Mouse (Mus musculus) MEL (cell line): ENCODE results near the gene Calcrl. TPM values are rescaled to one million over a fixed set of nuclear protein-coding genes. Genes with fewer than 3 reads are reported as not detected.

Experiments
- DNase-seq: peaks from one replicate; pipeline ENCODE4 v3.0.0; 2011; ENCODE audit warnings: low read depth, low spot score
- H3K27ac ChIP-seq: 2 replicates; pipeline ENCODE4 v1.5.1; 2012; ENCODE audit warnings: low read depth, mild to moderate bottlenecking, control low read depth, low read length, moderate library complexity; ENCODE audit not compliant: control insufficient read depth
- H3K27me3 ChIP-seq, 2 experiments: fragments of 150-350 bp in 1 of 2; sonication (generic) in 1 of 2; 2 replicates each; pipeline ENCODE4 v1.6.1; 2012; ENCODE audit warnings: low read length in 2 of 2, mild to moderate bottlenecking in 2 of 2, improper control_type of control experiment in 1 of 2, moderate library complexity in 1 of 2; ENCODE audit not compliant: insufficient read depth in 2 of 2, control insufficient read depth in 1 of 2
- H3K36me3 ChIP-seq, 2 experiments: 2 replicates each; pipeline ENCODE4 v1.6.1; 2012 to 2014; ENCODE audit warnings: low read length in 2 of 2, improper control_type of control experiment in 1 of 2, inconsistent platforms in 1 of 2, mild to moderate bottlenecking in 1 of 2; ENCODE audit not compliant: insufficient read depth in 2 of 2, control insufficient read depth in 1 of 2
- H3K4me1 ChIP-seq, 2 experiments: fragments of 150-350 bp in 1 of 2; sonication (generic) in 1 of 2; 2 replicates each; pipeline ENCODE4 v1.6.1; 2012; ENCODE audit warnings: low read length in 2 of 2, improper control_type of control experiment in 1 of 2, mild to moderate bottlenecking in 1 of 2; ENCODE audit not compliant: insufficient read depth in 2 of 2, control insufficient read depth in 1 of 2
- H3K4me3 ChIP-seq, 2 experiments: fragments of 150-350 bp in 1 of 2; sonication (generic) in 1 of 2; 2 replicates each; pipeline ENCODE4 v1.5.1; 2012; ENCODE audit warnings: low read depth in 2 of 2, low read length in 2 of 2, mild to moderate bottlenecking in 2 of 2, moderate library complexity in 2 of 2, control low read depth in 1 of 2, improper control_type of control experiment in 1 of 2; ENCODE audit not compliant: control insufficient read depth in 1 of 2, insufficient read depth in 1 of 2
- H3K79me2 ChIP-seq: 2 replicates; pipeline ENCODE4 v1.6.1; 2012; ENCODE audit warnings: mild to moderate bottlenecking, low read length, moderate library complexity; ENCODE audit not compliant: control insufficient read depth, poor library complexity, insufficient read depth
- H3K9ac ChIP-seq: 2 replicates; pipeline ENCODE4 v1.6.1; 2012; ENCODE audit warnings: low read depth, mild to moderate bottlenecking, control low read depth, low read length, moderate library complexity; ENCODE audit not compliant: control insufficient read depth, poor library complexity, severe bottlenecking
- H3K9me3 ChIP-seq: fragments of 150-350 bp; sonication (generic); replicated peaks from 2 replicates; pipeline ENCODE4 v1.6.1; 2012; ENCODE audit warnings: mild to moderate bottlenecking, low read length, improper control_type of control experiment, moderate library complexity; ENCODE audit not compliant: insufficient read depth
- CHD2 ChIP-seq: IDR thresholded peaks from 2 replicates; pipeline ENCODE4 v1.6.1; 2011; ENCODE audit warnings: low read length, improper control_type of control experiment
- CTCF ChIP-seq, 3 experiments: IDR thresholded peaks in 2 of 3; conservative IDR thresholded peaks in 1 of 3; 2 replicates each; pipeline ENCODE4 v1.5.1; 2011 to 2012; ENCODE audit warnings: low read length in 3 of 3, low read depth in 2 of 3, mild to moderate bottlenecking in 2 of 3, improper control_type of control experiment in 1 of 3, inconsistent platforms in 1 of 3, mixed read lengths in 1 of 3, moderate library complexity in 1 of 3; ENCODE audit not compliant: control insufficient read depth in 1 of 3, insufficient read depth in 1 of 3, poor library complexity in 1 of 3, severe bottlenecking in 1 of 3
- EP300 ChIP-seq, 2 experiments: IDR thresholded peaks; 2 replicates each; pipeline ENCODE4 v1.6.1; 2011; ENCODE audit warnings: improper control_type of control experiment in 2 of 2, low read length in 2 of 2, low read depth in 1 of 2, mild to moderate bottlenecking in 1 of 2
- ETS1 ChIP-seq: IDR thresholded peaks from 2 replicates; pipeline ENCODE4 v1.6.1; 2012; ENCODE audit warnings: low read depth, mild to moderate bottlenecking, inconsistent platforms, low read length, improper control_type of control experiment, moderate library complexity
- GATA1 ChIP-seq: IDR thresholded peaks from 2 replicates; pipeline ENCODE4 v1.6.1; 2011; ENCODE audit warnings: low read depth, low read length, improper control_type of control experiment
- KAT2A ChIP-seq: conservative IDR thresholded peaks from 2 replicates; pipeline ENCODE4 v1.6.1; 2012; ENCODE audit warnings: low read depth, low read length, improper control_type of control experiment, inconsistent platforms
- MAZ ChIP-seq: IDR thresholded peaks from 2 replicates; pipeline ENCODE4 v1.6.1; 2012; ENCODE audit warnings: low read depth, mild to moderate bottlenecking, inconsistent platforms, low read length, improper control_type of control experiment
- MXI1 ChIP-seq: IDR thresholded peaks from 2 replicates; pipeline ENCODE4 v1.6.1; 2011; ENCODE audit warnings: mild to moderate bottlenecking, low read depth, low read length, improper control_type of control experiment
- MYB ChIP-seq: IDR thresholded peaks from 2 replicates; pipeline ENCODE4 v1.6.1; 2011; ENCODE audit warnings: mild to moderate bottlenecking, low read depth, low read length, improper control_type of control experiment
- MYC ChIP-seq: IDR thresholded peaks from 2 replicates; pipeline ENCODE4 v1.6.1; 2011; ENCODE audit warnings: low read depth, mild to moderate bottlenecking, low read length, improper control_type of control experiment, moderate library complexity
- POLR2AphosphoS2 ChIP-seq: IDR thresholded peaks from 2 replicates; pipeline ENCODE4 v1.6.1; 2011; ENCODE audit warnings: low read length, improper control_type of control experiment
- SMC3 ChIP-seq: IDR thresholded peaks from 2 replicates; pipeline ENCODE4 v1.6.1; 2011; ENCODE audit warnings: low read depth, low read length, improper control_type of control experiment
- TBP ChIP-seq: IDR thresholded peaks from 2 replicates; pipeline ENCODE4 v1.8.0; 2011; ENCODE audit warnings: low read depth, low read length, improper control_type of control experiment
- TCF12 ChIP-seq: IDR thresholded peaks from 2 replicates; pipeline ENCODE4 v1.6.1; 2014; ENCODE audit warnings: low read depth, mild to moderate bottlenecking, inconsistent platforms, low read length, improper control_type of control experiment, moderate library complexity
- UBTF ChIP-seq: IDR thresholded peaks from 2 replicates; pipeline ENCODE4 v1.6.1; 2012; ENCODE audit warnings: low read depth, mild to moderate bottlenecking, inconsistent platforms, low read length, improper control_type of control experiment, moderate library complexity, borderline replicate concordance; ENCODE audit not compliant: insufficient read depth
- ZC3H11A ChIP-seq: IDR thresholded peaks from 2 replicates; pipeline ENCODE4 v1.6.1; 2012; ENCODE audit warnings: low read depth, mild to moderate bottlenecking, inconsistent platforms, low read length, improper control_type of control experiment
- ZMIZ1 ChIP-seq: IDR thresholded peaks from 2 replicates; pipeline ENCODE4 v1.6.1; 2012; ENCODE audit warnings: low read depth, mild to moderate bottlenecking, inconsistent platforms, low read length, improper control_type of control experiment, moderate library complexity
- polyA plus RNA-seq, 2 experiments: library from polyadenylated mRNA; stranded (reverse) in 1 of 2; unstranded in 1 of 2; fragments of >175 nt in 1 of 2; fragments of >200 nt in 1 of 2; gene quantifications; 2 replicates each; pipeline versions ENCODE4 v1.2.1 to v1.2.4; 2012; ENCODE audit warnings: low replicate concordance in 2 of 2, low read depth in 1 of 2; ENCODE audit not compliant: insufficient read length in 2 of 2, insufficient read depth in 1 of 2, missing spikeins in 1 of 2
- total RNA-seq: library from RNA; depleted of rRNA; stranded (reverse); fragments of 300-350 nt; gene quantifications from 2 replicates; pipeline ENCODE4 v1.2.3, GENCODE M21; 2012

The Calcrl gene
- total and polyA plus RNA-seq, 3 experiments, result not detected

DNA sequence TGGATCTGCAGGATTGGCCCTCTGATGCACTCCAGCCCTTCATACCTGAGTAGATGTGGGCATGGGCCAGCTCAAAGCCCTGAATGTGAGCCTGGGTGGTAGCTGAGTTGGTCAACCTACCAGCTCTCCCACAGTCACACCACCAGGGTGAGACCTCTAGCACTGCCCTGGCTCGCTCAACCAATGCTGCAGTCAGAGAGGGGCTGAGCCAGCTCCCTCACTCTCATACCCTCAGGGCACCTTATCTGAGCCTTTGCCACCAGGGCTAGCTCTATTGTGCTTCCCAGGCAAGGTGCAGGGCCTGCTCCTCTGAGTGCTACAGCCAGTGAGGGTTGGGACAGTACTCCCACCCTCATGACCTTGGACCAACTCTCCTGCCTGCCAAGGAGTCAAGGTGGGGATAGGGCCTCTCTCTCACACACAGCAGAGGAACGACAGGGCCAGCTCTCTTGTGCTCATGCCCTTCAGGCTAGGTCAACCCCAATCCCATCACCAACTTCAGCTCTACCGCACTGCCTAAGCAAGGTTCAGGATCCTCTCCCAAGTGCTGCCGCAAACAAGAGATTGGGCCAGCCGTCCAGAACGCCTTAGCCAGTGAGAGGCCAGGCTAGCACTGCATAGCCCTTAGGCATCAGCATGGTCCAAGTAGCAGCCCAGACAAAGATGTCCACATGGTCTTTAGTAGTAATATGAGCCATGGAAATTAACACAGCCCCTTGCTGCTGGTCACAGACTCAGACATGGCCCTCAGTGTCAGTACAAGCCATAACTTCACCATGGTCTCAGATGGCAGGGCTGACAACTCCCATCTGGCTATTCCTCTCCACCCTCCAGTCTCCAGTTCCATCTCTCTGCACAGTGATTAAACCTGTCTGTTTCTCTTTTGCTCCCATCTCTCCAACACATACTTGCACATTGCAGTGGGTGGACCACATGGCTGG is 62.2 kb downstream of the Calcrl start:
- Histone ChIP-seq H3K9me3 (no peaks in the 10 kb centered on the region; the same call in 1 of the 2 replicates), H3K4me3 (no peak overlapping the region), H3K27ac (no peak overlapping the region), H3K9ac (no peak overlapping the region), H3K4me1 (no peaks in the 10 kb centered on the region), H3K36me3 (no peaks in the 10 kb centered on the region), H3K79me2 (no peaks in the 10 kb centered on the region)
- no peak for DNase-seq
- no peak for TF ChIP-seq ZMIZ1
- TF ChIP-seq UBTF, result no peak
- no peak for TF ChIP-seq KAT2A
- TF ChIP-seq TCF12, result no peak
- no peak for TF ChIP-seq MAZ
- TF ChIP-seq CHD2, result no peak
- TF ChIP-seq ZC3H11A, result no peak
- no peak for TF ChIP-seq TBP
- TF ChIP-seq POLR2AphosphoS2, result no peak
- TF ChIP-seq MXI1, result no peak
- TF ChIP-seq GATA1, result no peak
- TF ChIP-seq SMC3, result no peak
- no peak for TF ChIP-seq MYB
- TF ChIP-seq, all 39 proteins: peak for 0
- H3K27me3 ChIP-seq, result no peaks in the 10 kb centered on the region; a peak in 3 of 4 replicates

- Histone ChIP-seq H3K4me1 (no peaks in the 10 kb centered on the region), H3K27me3 (no peaks in the 10 kb centered on the region; a peak in 3 of 4 replicates), H3K36me3 (no peaks in the 10 kb centered on the region), H3K4me3 (no peak overlapping the region), H3K27ac (no peak overlapping the region), H3K9ac (no peak overlapping the region), H3K79me2 (no peaks in the 10 kb centered on the region), H3K9me3 (no peaks in the 10 kb centered on the region)
- TF ChIP-seq SMC3 (no peak), EP300 (IDR thresholded peaks at IDR 0.05; ENCODE audit: low read depth in 1 of 2, low read length in 2 of 2) (no peak), ETS1 (no peak), CTCF (IDR thresholded peaks at IDR 0.05 in 2 of 3, conservative IDR thresholded peaks at IDR 0.05 in 1 of 3; ENCODE audit: control insufficient read depth in 1 of 3, insufficient read depth in 1 of 3, low read depth in 2 of 3, low read length in 3 of 3, poor library complexity in 1 of 3, severe bottlenecking in 1 of 3) (no peak), MYC (no peak)
- no peak for DNase-seq
Measured at GRCm38 (mm10) chr2:84358690-84359343, 66.4 kb downstream of the Calcrl start.
